Mouse (Mus musculus) midbrain, embryonic 16.5 days (tissue): ENCODE measurements around the gene Eng. TPM values are rescaled to one million over a fixed set of nuclear protein-coding genes. Genes with fewer than 3 reads are reported as not detected.

Source experiments
- ATAC-seq: fragments of 200-750 bp; cut with Nextera tagmentation; 2 replicates; pipeline ENCODE4 v1.8.0; 2017; ENCODE audit warnings: moderate TSS enrichment
- H3K27ac ChIP-seq: fragments of 300-500 bp; sonication (generic); 2 replicates; pipeline ENCODE4 v1.5.1; 2014; ENCODE audit warnings: mild to moderate bottlenecking, low read length, mixed read lengths
- H3K27me3 ChIP-seq: fragments of 300-500 bp; sonication (generic); 2 replicates; pipeline ENCODE4 v1.6.1; 2014; ENCODE audit warnings: low read depth, low read length, mixed read lengths; ENCODE audit not compliant: control insufficient read depth, insufficient read depth
- H3K36me3 ChIP-seq: fragments of 300-500 bp; sonication (generic); 2 replicates; pipeline ENCODE4 v1.6.1; 2014; ENCODE audit warnings: mild to moderate bottlenecking, low read length, moderate library complexity, mixed read lengths; ENCODE audit not compliant: control insufficient read depth, insufficient read depth
- H3K4me1 ChIP-seq: fragments of 300-500 bp; sonication (generic); 2 replicates; pipeline ENCODE4 v1.6.1; 2014; ENCODE audit warnings: mild to moderate bottlenecking, low read length, mixed read lengths; ENCODE audit not compliant: control insufficient read depth, insufficient read depth
- H3K4me2 ChIP-seq: fragments of 300-500 bp; sonication (generic); 2 replicates; pipeline ENCODE4 v1.6.1; 2014; ENCODE audit warnings: mild to moderate bottlenecking, low read length, mixed read lengths
- H3K4me3 ChIP-seq: fragments of 300-500 bp; sonication (generic); 2 replicates; pipeline ENCODE4 v1.5.1; 2014; ENCODE audit warnings: low read depth, mild to moderate bottlenecking, low read length, moderate library complexity, mixed read lengths
- H3K9ac ChIP-seq: fragments of 300-500 bp; sonication (generic); 2 replicates; pipeline ENCODE4 v1.6.1; 2014; ENCODE audit warnings: low read depth, low read length, mixed read lengths
- H3K9me3 ChIP-seq: fragments of 300-500 bp; sonication (generic); replicated peaks from 2 replicates; pipeline ENCODE4 v1.6.1; 2014; ENCODE audit warnings: mild to moderate bottlenecking, low read length, mixed read lengths; ENCODE audit not compliant: control insufficient read depth, poor library complexity, severe bottlenecking
- WGBS: fragments of 180-500 bp; shearing (Covaris S2); extraction: QIAGEN DNeasy Blood & Tissue Kit; methylation state at CpG from one replicate; pipeline ENCODE4 v1.1.7; 2014; 5-methylcytosine and 5-hydroxymethylcytosine counted together
- polyA plus RNA-seq: library from polyadenylated mRNA; unstranded; fragments of >200 nt; fragmentation: Nextera tagmentation; extraction: Ambion mirVana; gene quantifications from 2 replicates; pipeline ENCODE4 v1.2.1, GENCODE M21; 2015

Gene Eng
- polyA plus RNA-seq, 1 experiment from 2014 or later, result 27.2 TPM

DNA sequence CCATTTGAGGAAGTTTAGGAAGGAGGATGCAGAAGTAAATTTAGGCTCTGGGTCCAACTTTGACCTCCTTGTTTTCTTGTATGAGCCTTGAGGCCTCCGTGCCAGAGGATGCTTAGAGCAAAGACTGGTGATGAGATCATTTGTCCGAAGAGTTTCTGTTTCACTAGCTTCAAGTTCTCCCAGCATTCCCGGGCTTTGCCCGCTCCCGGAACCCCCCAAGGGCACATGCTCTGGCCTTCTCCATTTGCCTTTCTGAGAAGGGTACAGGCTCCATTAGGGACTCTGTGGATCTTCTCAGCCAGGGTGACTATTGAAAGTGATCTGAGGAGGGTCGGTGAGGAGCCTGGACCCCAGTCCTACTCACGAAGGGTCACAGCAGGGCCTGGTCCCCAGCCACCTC is 971 bp downstream of the Eng start:
- Histone ChIP-seq H3K9ac (no peak overlapping the region), H3K27ac (no peak overlapping the region), H3K9me3 (no peaks in the 10 kb centered on the region), H3K4me2 (no peak overlapping the region; the same call in 1 of the 2 replicates), H3K4me1 (no peaks in the 10 kb centered on the region), H3K4me3 (peak overlapping the region; percentile 6), H3K36me3 (no peaks in the 10 kb centered on the region), H3K27me3 (no peaks in the 10 kb centered on the region)
- WGBS, result 94% methylated on average over 7 of the region's 7 CpGs
- ATAC-seq, result no peak

DNA sequence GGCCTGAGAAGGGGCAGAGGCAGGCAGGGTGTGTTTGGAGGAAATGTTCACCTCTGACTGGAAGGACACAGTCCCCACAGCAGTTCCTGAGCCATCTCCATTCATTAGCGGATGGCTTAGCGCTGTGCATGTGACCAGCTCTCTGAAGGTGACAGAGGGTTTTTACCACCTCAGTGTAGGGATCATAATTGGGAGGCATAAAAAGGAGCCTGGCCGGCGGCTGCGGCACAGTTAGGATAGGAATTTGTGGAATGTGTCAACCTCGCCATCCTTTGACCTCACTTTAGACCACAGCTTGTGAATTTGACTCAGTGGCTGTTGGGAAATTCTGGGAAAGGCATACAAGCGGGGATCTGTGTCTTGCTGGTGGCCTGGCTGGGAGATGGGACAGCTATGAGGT is 7.4 kb downstream of the Eng start:
- 65% methylated on average over 7 of the region's 7 CpGs for WGBS
- H3K4me3 ChIP-seq, result no peak overlapping the region
- ATAC-seq, result no peak
- no peaks in the 10 kb centered on the region for H3K27me3 ChIP-seq
- H3K4me2 ChIP-seq, result no peak overlapping the region
- no peaks in the 10 kb centered on the region for H3K9me3 ChIP-seq
- no peaks in the 10 kb centered on the region for H3K4me1 ChIP-seq
- H3K36me3 ChIP-seq, result no peaks in the 10 kb centered on the region
- H3K9ac ChIP-seq, result no peak overlapping the region
- H3K27ac ChIP-seq, result no peak overlapping the region

DNA sequence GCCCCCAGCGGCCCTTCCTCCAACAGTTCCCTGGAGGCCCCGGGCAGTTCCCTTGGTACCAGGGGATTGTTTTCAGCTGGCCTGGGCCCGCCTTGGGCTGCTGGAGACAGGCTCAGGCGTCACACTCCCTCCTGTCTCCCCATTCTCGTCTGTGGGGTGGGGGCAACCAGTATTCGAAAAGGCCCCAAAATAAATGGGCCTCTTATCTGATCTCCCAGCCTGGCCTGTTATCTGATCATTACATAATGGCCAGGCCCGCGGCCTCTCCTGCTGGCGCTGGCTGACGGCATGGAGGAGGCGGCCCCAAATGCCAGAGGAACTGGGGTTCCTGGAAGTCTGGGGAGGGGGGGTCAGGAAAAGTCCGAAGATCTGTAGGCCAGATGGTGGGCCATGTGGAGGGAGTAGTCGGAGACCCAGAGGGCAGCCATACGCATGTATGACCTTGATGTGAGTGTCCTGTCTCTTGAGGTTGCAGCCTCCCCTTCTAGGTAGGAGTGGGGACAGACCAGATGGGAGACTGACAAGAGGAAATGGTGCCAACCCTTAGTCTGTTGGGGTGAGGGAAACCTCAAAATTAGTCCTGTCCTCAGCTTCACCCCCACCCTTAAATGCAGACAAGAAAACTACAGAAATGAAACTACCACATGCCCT is 8.5 kb downstream of the Eng start:
- H3K9ac ChIP-seq, result no peak overlapping the region
- no peaks in the 10 kb centered on the region for H3K9me3 ChIP-seq
- H3K27ac ChIP-seq, result no peak overlapping the region
- H3K36me3 ChIP-seq, result no peaks in the 10 kb centered on the region
- no peak for ATAC-seq
- H3K4me3 ChIP-seq, result no peak overlapping the region
- no peaks in the 10 kb centered on the region for H3K27me3 ChIP-seq
- H3K4me1 ChIP-seq, result no peaks in the 10 kb centered on the region
- no peak overlapping the region for H3K4me2 ChIP-seq
- 80% methylated on average over 14 of the region's 14 CpGs for WGBS

DNA sequence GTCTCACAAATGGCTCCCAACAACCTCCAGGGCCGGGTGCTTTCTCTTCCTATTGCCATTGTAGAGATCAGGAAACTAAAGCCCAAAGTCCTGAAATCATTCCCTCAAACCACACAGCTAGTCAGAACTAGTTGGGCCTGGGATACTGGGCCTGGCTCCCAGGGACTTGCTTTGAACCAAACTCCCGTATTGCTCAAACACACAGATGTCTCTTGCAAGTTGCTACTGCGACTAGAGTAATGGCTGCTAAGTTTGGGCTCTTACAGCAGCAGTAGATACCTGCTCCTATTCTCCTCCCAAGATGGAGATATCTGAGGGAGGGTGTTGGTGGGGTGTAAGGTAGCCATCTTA is 9.0 kb downstream of the Eng start:
- H3K9me3 ChIP-seq, result no peaks in the 10 kb centered on the region
- ATAC-seq, result no peak
- no peak overlapping the region for H3K9ac ChIP-seq
- H3K27ac ChIP-seq, result no peak overlapping the region
- 93% methylated on average over 3 of the region's 3 CpGs for WGBS
- H3K36me3 ChIP-seq, result no peaks in the 10 kb centered on the region
- no peaks in the 10 kb centered on the region for H3K4me1 ChIP-seq
- H3K27me3 ChIP-seq, result no peaks in the 10 kb centered on the region
- H3K4me2 ChIP-seq, result no peak overlapping the region
- H3K4me3 ChIP-seq, result no peak overlapping the region

DNA sequence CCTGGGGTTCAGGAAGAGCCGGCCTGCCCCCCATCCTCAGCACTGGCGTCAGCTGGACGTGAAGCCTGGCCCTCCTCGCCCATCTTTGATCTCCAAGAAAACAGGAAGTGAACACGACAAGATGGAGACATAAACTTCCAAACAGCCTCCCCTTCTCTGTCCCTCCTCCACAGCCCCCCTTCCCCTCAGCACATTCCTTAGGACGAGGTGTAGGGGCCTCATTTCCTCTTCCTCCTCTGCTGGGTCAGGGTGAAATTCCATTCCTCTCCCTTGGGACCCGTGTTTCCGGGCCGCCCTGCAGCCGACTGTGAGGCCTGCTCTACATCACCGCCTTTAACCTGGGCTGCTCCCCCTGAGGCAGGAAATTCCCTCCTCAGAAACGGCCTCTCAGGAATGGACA is 9.4 kb downstream of the Eng start:
- H3K9me3 ChIP-seq, result no peaks in the 10 kb centered on the region
- no peak overlapping the region for H3K4me2 ChIP-seq
- H3K27me3 ChIP-seq, result no peaks in the 10 kb centered on the region
- 77% methylated on average over 12 of the region's 12 CpGs for WGBS
- H3K4me3 ChIP-seq, result no peak overlapping the region
- no peak overlapping the region for H3K27ac ChIP-seq
- no peak overlapping the region for H3K9ac ChIP-seq
- no peaks in the 10 kb centered on the region for H3K4me1 ChIP-seq
- ATAC-seq, result no peak
- no peaks in the 10 kb centered on the region for H3K36me3 ChIP-seq

DNA sequence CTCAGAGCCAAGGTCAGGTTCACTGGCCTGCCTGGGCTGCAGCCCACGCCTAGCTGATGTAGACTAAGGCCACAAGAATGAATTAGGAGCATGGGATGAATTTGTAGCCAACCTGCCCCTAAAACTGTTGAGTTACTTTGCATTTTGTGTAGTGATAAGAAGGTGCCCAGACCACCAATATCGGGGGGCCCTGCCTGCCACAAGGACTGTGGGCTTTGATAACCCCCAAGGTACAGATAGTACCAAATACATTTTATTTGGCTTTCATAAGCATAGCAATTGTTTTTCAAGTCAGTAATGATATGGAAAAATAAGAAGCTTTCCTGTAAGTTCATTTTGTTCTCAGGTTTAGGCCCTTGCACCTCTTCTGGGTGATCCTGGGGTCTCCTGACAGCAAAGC is 12.5 kb downstream of the Eng start:
- WGBS, result 84% methylated on average over 2 of the region's 2 CpGs

DNA sequence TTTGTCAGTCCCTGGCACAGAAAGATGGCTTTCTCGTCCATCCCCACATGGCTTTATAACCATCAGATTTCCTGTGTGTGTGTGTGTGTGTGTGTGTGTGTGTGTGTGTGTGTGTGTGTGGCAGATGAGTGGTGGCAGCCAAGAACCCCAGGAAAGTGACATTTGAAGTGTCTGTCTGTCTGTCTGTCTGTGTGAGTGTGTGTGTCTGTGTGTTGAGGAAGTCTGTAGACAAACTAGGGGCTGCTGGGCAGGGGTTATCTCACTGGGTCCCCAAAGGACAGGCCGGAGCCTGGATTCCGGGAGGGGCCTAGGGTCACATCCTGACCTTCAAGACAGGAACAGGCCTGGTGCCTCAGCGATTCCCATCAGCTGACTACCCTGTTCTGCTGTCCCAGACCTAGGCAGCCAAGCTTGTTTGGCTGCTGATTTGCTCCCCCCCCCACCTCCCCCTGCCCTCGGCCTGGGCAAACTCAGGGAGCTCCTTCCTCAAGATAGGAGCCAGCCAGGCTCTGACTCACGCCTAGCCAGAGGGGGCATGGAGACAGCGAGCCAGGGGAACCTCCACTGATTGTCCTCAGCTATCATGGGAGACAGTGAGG is 15.2 kb downstream of the Eng start:
- H3K9me3 ChIP-seq, result no peaks in the 10 kb centered on the region
- no peaks in the 10 kb centered on the region for H3K36me3 ChIP-seq
- no peak overlapping the region for H3K27ac ChIP-seq
- no peak overlapping the region for H3K4me3 ChIP-seq
- ATAC-seq, result no peak
- 62% methylated on average over 7 of the region's 7 CpGs for WGBS
- H3K27me3 ChIP-seq, result no peaks in the 10 kb centered on the region
- H3K4me2 ChIP-seq, result no peak overlapping the region
- H3K9ac ChIP-seq, result no peak overlapping the region
- H3K4me1 ChIP-seq, result no peaks in the 10 kb centered on the region

More for the DNA sequence above, 12.5 kb downstream of the Eng start:
- Histone ChIP-seq H3K4me2 (no peak overlapping the region), H3K27ac (no peak overlapping the region), H3K9me3 (no peaks in the 10 kb centered on the region), H3K4me1 (no peaks in the 10 kb centered on the region), H3K27me3 (no peaks in the 10 kb centered on the region), H3K36me3 (no peaks in the 10 kb centered on the region), H3K9ac (no peak overlapping the region), H3K4me3 (no peak overlapping the region)
- ATAC-seq, result no peak

DNA sequence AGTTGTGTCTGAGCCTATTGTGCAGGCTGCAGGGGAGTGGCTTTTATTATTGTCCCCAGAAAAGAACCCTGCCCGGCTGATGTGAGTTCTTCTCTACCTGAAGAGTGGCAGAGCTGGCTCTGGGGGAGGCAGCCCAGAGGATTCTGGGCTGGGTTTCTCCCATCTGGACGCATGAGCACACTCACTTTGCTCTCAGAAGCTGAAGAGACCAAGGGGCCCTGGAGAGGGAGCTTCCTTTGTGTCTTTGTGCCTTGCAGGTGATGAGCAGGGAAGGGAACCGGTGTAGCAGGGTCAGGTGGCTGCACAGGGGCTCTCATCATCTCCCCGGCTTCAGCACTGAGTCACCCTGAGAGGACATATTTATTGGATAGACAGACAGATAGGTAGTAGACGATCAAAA is 15.9 kb downstream of the Eng start:
- WGBS, result 51% methylated on average over 5 of the region's 5 CpGs

DNA sequence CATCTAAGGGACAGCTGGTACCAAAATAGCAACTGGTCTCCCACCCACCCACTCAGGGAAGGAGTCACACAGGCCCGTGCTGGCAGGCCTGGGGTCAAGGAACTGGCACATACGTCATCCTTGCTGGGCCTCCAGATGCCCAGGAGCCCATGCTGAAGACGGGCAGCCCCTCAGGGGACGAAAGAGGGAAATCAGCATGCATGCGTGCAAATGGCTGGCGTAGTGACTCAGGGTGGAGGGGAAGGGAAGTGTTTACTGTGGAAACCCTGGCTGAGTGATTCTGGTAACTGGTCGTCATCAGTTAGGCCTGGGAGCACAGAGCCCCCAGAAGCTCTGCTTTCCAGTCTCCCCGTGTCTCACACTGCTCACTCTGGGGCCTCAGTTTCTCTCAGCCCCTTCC is 18.9 kb downstream of the Eng start:
- Histone ChIP-seq H3K4me2 (no peak overlapping the region), H3K27ac (no peak overlapping the region), H3K27me3 (no peaks in the 10 kb centered on the region), H3K9ac (no peak overlapping the region), H3K36me3 (no peaks in the 10 kb centered on the region), H3K9me3 (no peaks in the 10 kb centered on the region), H3K4me3 (no peak overlapping the region), H3K4me1 (no peaks in the 10 kb centered on the region; the same call in 1 of the 2 replicates)
- ATAC-seq, result no peak
- 71% methylated on average over 8 of the region's 8 CpGs for WGBS

More for the DNA sequence above, 15.9 kb downstream of the Eng start:
- Histone ChIP-seq H3K36me3 (no peaks in the 10 kb centered on the region), H3K4me3 (no peak overlapping the region), H3K4me2 (no peak overlapping the region), H3K9ac (no peak overlapping the region), H3K9me3 (no peaks in the 10 kb centered on the region), H3K4me1 (no peaks in the 10 kb centered on the region), H3K27ac (no peak overlapping the region), H3K27me3 (no peaks in the 10 kb centered on the region)
- ATAC-seq, result no peak
